Mouse (Mus musculus) kidney, embryonic 16.5 days (tissue): ENCODE measurements around the gene Chit1. TPM values are rescaled to one million over a fixed set of nuclear protein-coding genes. Genes with fewer than 3 reads are reported as not detected.

Experiments
- ATAC-seq: fragments of 200-750 bp; cut with Nextera tagmentation; 2 replicates; pipeline ENCODE4 v1.8.0; 2017; ENCODE audit warnings: moderate TSS enrichment; ENCODE audit not compliant: low FRiP score, low TSS enrichment
- H3K27ac ChIP-seq: fragments of 300-500 bp; sonication (generic); 2 replicates; pipeline ENCODE4 v1.5.1; 2014; ENCODE audit warnings: low read length
- H3K27me3 ChIP-seq: fragments of 300-500 bp; sonication (generic); 2 replicates; pipeline ENCODE4 v1.6.1; 2014; ENCODE audit warnings: low read length, control low read depth, mixed read lengths; ENCODE audit not compliant: insufficient read depth
- H3K36me3 ChIP-seq: fragments of 300-500 bp; sonication (generic); 2 replicates; pipeline ENCODE4 v1.6.1; 2014; ENCODE audit warnings: low read length, control low read depth, mixed read lengths; ENCODE audit not compliant: insufficient read depth
- H3K4me1 ChIP-seq: fragments of 300-500 bp; sonication (generic); 2 replicates; pipeline ENCODE4 v1.6.1; 2014; ENCODE audit warnings: low read length, control low read depth, mixed read lengths; ENCODE audit not compliant: insufficient read depth
- H3K4me2 ChIP-seq: fragments of 300-500 bp; sonication (generic); replicated peaks from 2 replicates; pipeline ENCODE4 v1.6.1; 2014; ENCODE audit warnings: low read depth, low read length
- H3K4me3 ChIP-seq: fragments of 300-500 bp; sonication (generic); 2 replicates; pipeline ENCODE4 v1.5.1; 2014; ENCODE audit warnings: mild to moderate bottlenecking, low read length
- H3K9ac ChIP-seq: fragments of 300-500 bp; sonication (generic); replicated peaks from 2 replicates; pipeline ENCODE4 v1.6.1; 2014; ENCODE audit warnings: low read length
- H3K9me3 ChIP-seq: fragments of 300-500 bp; sonication (generic); 2 replicates; pipeline ENCODE4 v1.6.1; 2016; ENCODE audit warnings: low read length, control low read depth
- WGBS: fragments of 180-500 bp; shearing (Covaris S2); extraction: QIAGEN DNeasy Blood & Tissue Kit; methylation state at CpG from one replicate; pipeline ENCODE4 v1.1.7; 2014; 5-methylcytosine and 5-hydroxymethylcytosine counted together
- polyA plus RNA-seq: library from polyadenylated mRNA; unstranded; fragments of >200 nt; fragmentation: Nextera tagmentation; extraction: Ambion mirVana; gene quantifications from 2 replicates; pipeline ENCODE4 v1.2.1, GENCODE M21; 2015

Gene Chit1
- polyA plus RNA-seq, 1 experiment from 2014 or later: 0.17 TPM

- Histone ChIP-seq H3K36me3 (no peaks in the 10 kb centered on the region), H3K27ac (peak overlapping the region; percentile 97), H3K4me3 (no peak overlapping the region), H3K27me3 (no peaks in the 10 kb centered on the region), H3K4me1 (peaks cover 63% of the 10 kb centered on the region), H3K4me2 (no peak overlapping the region), H3K9ac (no peak overlapping the region), H3K9me3 (no peaks in the 10 kb centered on the region)
- ATAC-seq: no peak
- WGBS: 89% methylated on average over 7 of the region's 7 CpGs
These were observed 13.8 kb upstream of the Chit1 start for GRCm38 (mm10) chr1:134097080-134097855.

- Histone ChIP-seq H3K36me3 (no peaks in the 10 kb centered on the region), H3K4me3 (no peak overlapping the region), H3K9ac (peak overlapping the region; percentile 57), H3K4me1 (peaks cover 56% of the 10 kb centered on the region), H3K9me3 (no peaks in the 10 kb centered on the region), H3K4me2 (peak overlapping the region; percentile 71), H3K27ac (peak overlapping the region; percentile 97), H3K27me3 (no peaks in the 10 kb centered on the region)
- 44% methylated on average over 13 of the region's 13 CpGs for WGBS
- peak; percentile 8; the same call in 1 of the 2 replicates for ATAC-seq
These were observed 12.9 kb upstream of the Chit1 start for GRCm38 (mm10) chr1:134097956-134098725.

GRCm38 (mm10) chr1:134098726-134099515 lies 12.1 kb upstream of the Chit1 start:
- Histone ChIP-seq H3K9me3 (no peaks in the 10 kb centered on the region), H3K27me3 (no peaks in the 10 kb centered on the region), H3K4me1 (peaks cover 49% of the 10 kb centered on the region), H3K27ac (peak overlapping the region; percentile 97), H3K4me3 (peak overlapping the region; percentile 48), H3K4me2 (peak overlapping the region; percentile 71), H3K9ac (peak overlapping the region; percentile 68), H3K36me3 (no peaks in the 10 kb centered on the region)
- peak; percentile 91 for ATAC-seq
- 3% methylated on average over 17 of the region's 17 CpGs for WGBS

- no peaks in the 10 kb centered on the region for H3K27me3 ChIP-seq
- peak; percentile 16; the same call in 1 of the 2 replicates for ATAC-seq
- H3K9ac ChIP-seq: peak overlapping the region; percentile 68
- H3K27ac ChIP-seq: peak overlapping the region; percentile 97
- WGBS: 7% methylated on average over 12 of the region's 12 CpGs
- no peaks in the 10 kb centered on the region for H3K9me3 ChIP-seq
- H3K4me2 ChIP-seq: peak overlapping the region; percentile 71
- H3K4me1 ChIP-seq: peaks cover 46% of the 10 kb centered on the region
- H3K4me3 ChIP-seq: peak overlapping the region; percentile 48
- H3K36me3 ChIP-seq: no peaks in the 10 kb centered on the region
These were observed 11.4 kb upstream of the Chit1 start for GRCm38 (mm10) chr1:134099516-134100235.

- H3K27ac ChIP-seq: peak overlapping the region; percentile 97
- H3K27me3 ChIP-seq: no peaks in the 10 kb centered on the region
- peak overlapping the region; percentile 28; the same call in 1 of the 2 replicates for H3K9ac ChIP-seq
- H3K36me3 ChIP-seq: no peaks in the 10 kb centered on the region
- H3K4me1 ChIP-seq: peaks cover 46% of the 10 kb centered on the region
- H3K4me2 ChIP-seq: no peak overlapping the region
- H3K4me3 ChIP-seq: no peak overlapping the region
- ATAC-seq: no peak
- H3K9me3 ChIP-seq: no peaks in the 10 kb centered on the region
- WGBS: 81% methylated on average over 5 of the region's 5 CpGs
These were observed 10.6 kb upstream of the Chit1 start for GRCm38 (mm10) chr1:134100401-134100800.

- Histone ChIP-seq H3K4me2 (no peak overlapping the region), H3K27ac (no peak overlapping the region; the same call in 1 of the 2 replicates), H3K4me3 (no peak overlapping the region), H3K36me3 (no peaks in the 10 kb centered on the region), H3K9ac (no peak overlapping the region), H3K4me1 (peaks cover 42% of the 10 kb centered on the region), H3K9me3 (no peaks in the 10 kb centered on the region), H3K27me3 (no peaks in the 10 kb centered on the region)
- ATAC-seq: no peak
- 82% methylated on average over 4 of the region's 4 CpGs for WGBS
These were observed 10.1 kb upstream of the Chit1 start for GRCm38 (mm10) chr1:134100928-134101327.

GRCm38 (mm10) chr1:134101593-134101992 lies 9.4 kb upstream of the Chit1 start:
- Histone ChIP-seq H3K4me3 (no peak overlapping the region), H3K27ac (no peak overlapping the region), H3K4me1 (peaks cover 37% of the 10 kb centered on the region), H3K27me3 (no peaks in the 10 kb centered on the region), H3K36me3 (no peaks in the 10 kb centered on the region), H3K9ac (no peak overlapping the region), H3K4me2 (no peak overlapping the region), H3K9me3 (no peaks in the 10 kb centered on the region)
- no peak for ATAC-seq
- WGBS: 67% methylated on average over 3 of the region's 3 CpGs

GRCm38 (mm10) chr1:134103861-134104260 lies 7.2 kb upstream of the Chit1 start:
- H3K27me3 ChIP-seq: no peaks in the 10 kb centered on the region
- H3K4me1 ChIP-seq: peaks cover 14% of the 10 kb centered on the region
- no peak overlapping the region for H3K4me2 ChIP-seq
- ATAC-seq: no peak
- no peaks in the 10 kb centered on the region for H3K9me3 ChIP-seq
- 73% methylated on average over 5 of the region's 5 CpGs for WGBS
- H3K36me3 ChIP-seq: no peaks in the 10 kb centered on the region
- H3K27ac ChIP-seq: no peak overlapping the region
- no peak overlapping the region for H3K4me3 ChIP-seq
- H3K9ac ChIP-seq: no peak overlapping the region
